Mouse (Mus musculus): Measurements from ENCODE around the gene Plpp3.

Gene Plpp3

DNA sequence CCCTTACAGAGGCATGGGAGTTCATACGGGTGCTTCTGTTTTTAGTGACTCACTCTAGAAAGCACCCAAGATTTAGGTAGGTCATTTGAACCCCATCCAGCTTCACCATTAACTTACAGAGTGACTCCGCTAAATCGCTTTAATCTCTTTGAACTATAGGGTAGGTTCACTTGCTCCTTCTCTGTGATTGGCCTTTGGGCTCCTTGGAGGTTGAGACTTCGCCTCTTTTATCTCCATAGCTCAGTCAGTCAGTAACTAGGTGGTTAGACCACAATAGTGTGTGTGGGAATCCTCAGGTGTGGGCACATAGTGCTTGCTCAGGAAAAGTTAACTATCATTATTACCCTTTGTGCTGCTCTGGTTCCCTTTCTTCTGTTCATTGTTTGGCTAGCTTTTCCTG lies 33.7 kb downstream of the Plpp3 start:
- DNase-seq (ENCODE audit: low spot score): no peak

DNA sequence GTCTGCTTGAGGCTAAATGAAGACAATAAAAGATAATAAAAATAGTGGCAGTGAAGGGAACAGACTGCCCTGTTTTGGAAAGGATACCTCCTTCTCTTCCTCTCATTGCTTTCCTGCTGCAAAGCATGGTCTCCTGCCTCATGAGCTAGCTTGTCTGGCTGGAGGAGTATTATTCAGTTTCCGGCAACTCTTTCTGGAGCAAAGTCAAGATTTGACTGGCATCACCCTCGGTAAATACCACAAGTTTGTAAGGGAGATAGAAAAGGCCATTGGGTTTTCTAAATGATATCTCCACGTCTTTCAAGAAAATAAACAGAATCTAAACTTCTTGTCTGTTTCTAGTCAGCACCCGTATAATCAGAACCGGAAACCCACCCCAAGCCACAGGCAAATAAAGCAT lies 34.4 kb downstream of the Plpp3 start:
- DNase-seq (ENCODE audit: low spot score): peak; percentile 48

DNA sequence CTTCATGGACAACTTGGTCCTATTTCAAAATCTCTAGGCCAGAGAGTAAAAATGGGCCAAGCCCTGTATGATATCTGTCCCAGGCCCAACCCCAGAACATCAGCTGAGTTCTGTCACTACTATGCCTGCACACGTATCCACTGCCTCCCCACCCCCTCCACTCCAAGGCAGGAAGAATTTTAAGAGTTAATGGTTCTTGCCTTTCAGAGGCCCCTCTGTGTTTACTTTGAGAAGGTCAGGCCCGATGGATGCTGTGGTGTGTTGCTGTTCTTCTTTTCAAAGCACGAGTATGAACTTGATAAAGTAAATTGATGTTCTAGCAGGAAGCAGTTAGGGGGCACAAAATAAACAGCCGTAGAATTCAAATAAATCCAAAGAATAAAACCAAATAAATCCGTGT lies 35.5 kb downstream of the Plpp3 start:
- DNase-seq (ENCODE audit: low spot score): no peak

DNA sequence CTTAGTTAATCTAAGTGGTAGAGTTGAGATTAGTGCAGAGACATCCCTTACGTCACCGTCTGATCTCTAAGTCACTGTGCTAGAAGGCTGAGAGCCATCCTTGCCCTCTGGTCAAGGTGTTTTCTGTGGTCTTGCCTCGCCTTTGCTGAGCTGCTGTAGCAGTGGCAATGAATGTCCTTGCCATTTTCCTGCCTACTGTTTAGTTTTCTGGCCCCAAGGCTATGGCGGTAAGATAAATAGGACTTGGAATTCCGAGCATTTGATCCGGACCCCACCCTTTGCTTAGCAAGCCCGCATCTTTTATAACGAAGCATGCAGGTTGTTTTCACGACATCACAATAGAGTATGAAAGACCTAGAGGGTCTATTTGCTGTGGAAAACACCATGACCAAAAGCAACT lies 38.1 kb downstream of the Plpp3 start:
- no peak for DNase-seq (ENCODE audit: low spot score)

DNA sequence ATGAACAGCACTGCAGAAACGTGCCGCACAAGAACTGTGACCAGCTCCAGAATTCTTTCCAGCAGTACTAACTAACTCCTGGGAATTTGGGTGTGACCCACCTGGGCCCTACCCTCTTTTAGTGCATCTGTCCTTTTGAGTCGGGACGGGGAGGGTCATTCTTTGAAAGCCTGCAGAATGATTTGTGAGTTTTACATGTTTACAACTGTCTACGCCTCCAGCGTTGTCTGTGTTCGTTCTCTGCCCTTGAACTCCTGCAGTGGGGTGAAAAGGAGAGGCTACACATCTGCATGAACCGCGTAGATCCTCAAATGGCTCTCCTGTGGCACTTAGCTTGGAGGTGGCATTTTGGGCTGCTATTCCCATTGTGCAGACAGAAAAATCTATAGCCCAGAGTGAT lies 39.0 kb downstream of the Plpp3 start:
- no peak for DNase-seq (ENCODE audit: low spot score)

DNA sequence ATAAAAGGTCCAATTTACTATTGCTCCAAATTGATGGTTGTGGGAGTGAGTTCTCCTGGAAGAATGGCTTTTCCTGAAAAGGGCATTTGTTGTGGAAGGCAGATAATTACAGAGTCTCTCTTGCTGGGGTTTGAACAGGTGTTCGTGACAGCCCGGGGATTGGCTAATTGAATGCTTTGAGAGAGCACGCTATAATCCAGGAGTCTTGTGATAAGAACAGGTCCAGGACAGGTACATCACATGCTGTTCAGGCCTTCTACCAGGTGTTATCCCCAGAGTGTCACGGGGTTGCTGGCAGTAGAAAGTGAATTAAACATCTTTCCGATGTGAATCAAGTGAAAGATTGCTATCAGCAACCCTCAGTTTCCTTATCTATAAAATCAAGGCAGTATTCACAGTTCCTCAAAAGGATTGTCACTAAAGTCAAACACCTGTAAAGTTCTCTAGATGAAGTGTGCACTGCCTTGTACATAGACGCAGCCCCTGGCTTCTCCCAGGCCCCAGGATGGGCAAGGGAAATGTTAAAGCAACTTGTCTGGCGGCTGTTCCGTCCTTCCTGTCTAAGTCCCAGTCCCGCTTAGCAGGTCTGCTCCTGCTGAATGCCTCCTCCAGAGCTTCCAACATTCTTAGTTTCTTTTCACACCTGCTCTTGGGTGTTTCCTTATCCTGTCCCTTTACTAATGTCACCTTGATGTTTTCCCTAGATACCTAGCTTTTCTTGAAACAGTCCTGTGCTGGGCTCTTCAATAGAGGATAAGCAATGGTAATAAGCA lies 40.0 kb downstream of the Plpp3 start:
- DNase-seq (ENCODE audit: low spot score): no peak

DNA sequence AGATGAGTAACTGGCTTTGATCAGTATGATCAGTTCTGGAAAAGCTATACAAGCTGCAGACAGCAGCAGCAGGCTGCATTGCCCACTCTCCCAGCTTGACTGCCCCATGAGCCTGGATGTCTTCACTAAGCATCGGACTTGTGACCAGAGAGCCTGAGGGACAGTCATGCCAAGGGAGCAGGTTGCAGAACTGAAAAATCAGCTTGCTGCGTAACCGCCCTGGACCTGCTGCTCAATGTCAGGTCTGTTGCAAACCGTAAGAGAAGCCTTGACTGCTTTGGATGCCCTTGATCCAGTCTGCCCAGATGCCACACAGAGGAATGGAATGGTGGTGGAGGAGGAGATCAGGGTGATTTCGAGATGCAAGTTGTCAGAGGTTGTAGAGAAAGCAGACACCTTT lies 41.5 kb downstream of the Plpp3 start:
- no peak for DNase-seq (ENCODE audit: low spot score)

DNA sequence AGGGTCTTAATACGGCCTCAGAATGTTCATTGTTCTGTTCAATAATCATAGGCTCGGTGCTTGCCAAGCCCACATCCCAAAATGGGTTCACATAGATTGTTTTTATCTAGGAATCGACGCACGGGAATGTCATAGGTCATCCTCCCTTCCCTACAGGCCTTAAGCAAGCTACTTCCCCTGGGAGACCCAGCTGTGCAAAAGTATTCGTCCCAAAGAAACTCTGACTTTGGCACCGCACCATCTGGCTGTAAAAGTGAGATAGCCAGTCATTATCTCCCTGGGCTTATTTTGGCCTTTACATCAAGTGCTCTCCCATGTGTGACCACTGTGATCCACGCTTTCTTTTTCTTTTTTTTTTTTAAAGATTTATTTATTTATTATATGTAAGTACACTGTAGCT lies 42.2 kb downstream of the Plpp3 start:
- DNase-seq (ENCODE audit: low spot score): peak; percentile 80

DNA sequence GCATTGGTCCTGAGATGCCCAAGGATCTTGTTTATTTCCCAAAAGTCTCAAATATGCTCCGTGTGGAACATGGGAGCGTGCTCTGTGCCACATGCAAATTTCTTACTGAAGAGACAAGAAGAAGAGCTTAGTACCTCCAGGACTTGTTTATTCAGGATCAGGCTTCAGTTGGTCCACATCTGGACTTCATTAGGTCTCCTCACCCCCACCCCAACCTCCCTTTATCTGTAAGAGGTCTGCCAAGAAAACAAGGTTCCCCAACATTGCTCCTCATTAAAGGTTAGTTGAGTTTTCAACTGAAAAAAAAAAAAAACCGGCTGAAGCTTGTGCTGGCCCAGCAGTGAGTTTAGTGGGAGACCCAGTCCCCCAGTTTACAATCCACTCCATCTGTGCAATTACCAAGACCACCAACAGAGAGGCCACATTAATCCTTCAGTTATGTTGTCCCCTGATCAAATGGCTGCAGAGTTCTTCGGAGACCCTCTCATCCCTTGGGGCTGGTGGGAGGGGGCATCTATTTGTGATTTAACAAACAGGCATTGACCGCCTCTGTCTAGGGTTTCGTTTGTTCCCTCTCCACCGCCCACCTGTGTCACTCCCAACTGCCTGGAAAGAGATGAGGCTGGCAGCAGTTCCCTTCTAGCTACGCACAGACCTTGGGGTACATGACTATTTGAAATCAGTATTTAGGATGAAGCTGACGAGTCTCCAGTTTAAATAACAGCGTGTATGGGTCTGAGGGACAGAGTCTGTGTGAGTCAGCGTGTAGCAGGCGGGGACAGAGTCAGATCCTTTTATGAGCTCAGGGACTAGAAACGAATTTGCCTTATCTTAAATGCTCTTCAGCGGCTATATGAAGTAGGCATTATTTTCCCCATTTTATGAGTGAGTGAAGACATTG lies 43.7 kb downstream of the Plpp3 start:
- no peak for DNase-seq (ENCODE audit: low spot score)

DNA sequence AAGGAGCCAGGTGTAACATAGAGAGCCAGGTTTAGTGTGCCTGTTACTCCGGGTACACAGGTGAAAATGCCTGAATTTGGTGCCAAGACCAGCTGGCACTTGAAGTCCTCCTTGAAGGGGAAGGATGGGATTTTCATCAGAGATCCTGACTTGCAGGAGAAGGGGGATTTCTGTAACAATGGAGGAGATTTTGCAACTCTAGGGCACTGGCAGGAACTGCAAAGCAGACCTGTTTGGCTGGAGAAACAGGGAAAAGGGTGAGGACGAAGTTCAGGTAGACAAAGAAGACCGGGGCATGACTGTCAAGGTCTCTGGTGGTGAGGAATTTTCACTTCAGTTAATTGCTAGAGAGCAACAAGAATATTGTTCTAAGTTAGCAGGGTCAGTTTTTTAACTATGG lies 45.3 kb downstream of the Plpp3 start:
- no peak for DNase-seq (ENCODE audit: low spot score)

DNA sequence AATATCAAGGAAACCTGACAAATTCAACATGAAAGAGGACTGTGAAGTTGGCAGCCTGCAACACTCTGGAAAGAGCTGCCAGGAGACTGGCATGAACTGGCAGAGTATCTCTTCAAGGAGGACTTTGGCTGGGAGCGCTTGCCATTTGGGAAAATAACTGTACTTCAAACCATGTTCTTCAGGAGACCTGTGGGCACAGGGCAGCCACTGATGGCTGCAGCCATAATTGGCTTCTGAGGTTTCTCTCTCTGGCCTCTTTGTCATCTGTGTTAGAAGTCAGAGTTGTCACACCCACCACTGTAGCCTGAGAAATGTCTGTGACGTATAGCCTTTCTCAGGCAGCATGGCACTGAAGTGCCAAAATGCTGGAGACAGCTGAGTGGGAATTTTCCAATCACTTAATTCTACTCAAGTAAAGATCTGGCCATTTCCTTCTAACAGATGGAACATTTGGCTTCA lies 46.2 kb downstream of the Plpp3 start:
- peak; percentile 58 for DNase-seq (ENCODE audit: low spot score)

DNA sequence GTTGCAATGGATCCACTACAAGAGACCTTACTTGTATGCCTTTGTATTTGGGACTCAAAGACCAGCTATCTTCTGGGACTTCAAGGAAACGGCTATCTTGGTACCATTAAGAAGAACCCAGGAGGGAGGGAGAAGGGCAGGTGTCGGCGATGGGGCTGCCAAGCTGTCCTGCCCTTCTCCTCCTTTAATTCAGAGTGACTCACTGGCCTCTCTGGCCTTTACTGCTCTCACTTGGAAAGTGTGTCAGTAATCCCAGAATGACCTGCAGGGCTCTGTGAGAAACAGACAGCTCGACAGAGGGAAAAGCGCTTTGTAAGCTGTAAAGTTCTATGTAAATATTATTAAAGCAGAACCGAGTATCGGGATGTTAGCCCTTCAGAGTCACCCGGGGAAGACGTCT lies 46.9 kb downstream of the Plpp3 start:
- DNase-seq (ENCODE audit: low spot score): no peak

DNA sequence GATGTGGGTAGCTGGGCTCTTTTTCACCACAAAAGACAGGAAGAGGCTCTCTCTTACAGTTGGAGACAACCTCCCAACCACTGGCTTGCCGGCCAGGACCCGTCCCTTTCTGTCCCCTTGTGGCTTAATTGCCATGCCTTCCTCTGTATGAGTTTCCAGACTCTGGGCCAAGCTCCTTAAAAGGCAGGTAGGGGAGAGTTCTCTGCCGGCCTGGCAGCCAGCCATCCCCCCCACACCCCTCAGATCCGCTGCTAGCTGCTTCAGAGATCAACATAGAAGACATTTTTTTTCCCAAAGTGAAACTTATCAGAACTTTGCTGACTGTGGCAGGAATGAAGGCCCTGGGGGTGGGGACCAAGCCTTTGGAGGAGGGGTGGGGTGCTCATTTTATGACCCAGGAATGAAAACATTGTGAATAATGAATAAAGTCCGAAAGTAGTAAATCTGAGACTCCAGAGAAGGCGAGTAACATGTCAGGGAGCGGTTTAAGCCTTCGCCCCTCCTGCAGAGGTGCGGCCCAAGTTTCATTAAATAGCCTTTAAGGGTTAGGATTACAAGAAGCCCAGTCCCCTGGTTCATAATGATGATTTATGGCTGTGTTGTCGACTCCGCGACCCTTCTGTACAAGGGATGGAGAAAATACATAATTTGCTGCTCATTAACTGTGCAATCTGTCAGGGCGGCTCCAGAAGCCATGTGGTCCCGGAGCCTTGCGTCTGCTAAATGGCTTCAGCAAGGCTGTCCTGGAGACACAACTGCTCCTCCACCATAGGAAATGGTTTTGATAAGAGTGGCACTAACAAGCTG lies 48.1 kb downstream of the Plpp3 start:
- DNase-seq (ENCODE audit: low spot score): peak; percentile 57

DNA sequence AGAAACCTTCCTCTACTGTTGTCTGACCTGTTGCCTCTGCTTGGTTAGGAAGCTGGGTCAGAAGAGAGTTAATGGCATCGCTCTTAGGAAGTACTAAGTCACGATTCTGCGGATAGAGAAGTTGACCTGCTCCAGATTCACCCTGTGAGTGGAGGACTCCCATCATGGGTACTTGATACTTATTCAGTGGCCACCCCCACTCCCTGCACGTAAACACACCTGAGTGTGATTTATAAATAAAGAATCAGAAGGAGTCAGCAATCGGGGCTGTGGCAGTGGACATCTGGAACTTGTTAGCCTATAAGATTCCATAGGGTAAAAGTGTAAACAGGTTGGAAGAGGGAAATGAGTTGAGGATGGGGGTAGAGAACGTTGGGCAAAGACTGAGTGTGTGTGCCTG lies 49.0 kb downstream of the Plpp3 start:
- DNase-seq (ENCODE audit: low spot score): no peak

DNA sequence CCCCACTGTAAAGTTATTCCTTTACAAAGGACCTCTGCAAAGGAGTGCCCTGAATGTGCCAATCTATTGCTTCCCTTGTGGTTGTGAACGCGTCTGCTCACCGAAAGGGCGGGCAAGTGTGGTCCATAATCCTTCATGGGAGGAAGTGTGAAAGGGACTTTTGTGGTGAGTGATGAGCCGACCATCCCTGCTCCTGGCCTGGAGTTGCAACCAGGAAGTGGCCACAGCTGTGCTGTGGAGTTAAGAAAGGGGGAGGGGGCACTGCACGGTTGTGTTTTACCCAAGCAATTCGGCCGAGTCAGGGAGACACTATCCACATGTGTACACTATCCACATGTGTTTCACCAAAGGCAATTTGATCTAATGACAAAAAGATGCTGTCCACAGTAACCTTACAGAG lies 49.8 kb downstream of the Plpp3 start:
- DNase-seq (ENCODE audit: low spot score): no peak

DNA sequence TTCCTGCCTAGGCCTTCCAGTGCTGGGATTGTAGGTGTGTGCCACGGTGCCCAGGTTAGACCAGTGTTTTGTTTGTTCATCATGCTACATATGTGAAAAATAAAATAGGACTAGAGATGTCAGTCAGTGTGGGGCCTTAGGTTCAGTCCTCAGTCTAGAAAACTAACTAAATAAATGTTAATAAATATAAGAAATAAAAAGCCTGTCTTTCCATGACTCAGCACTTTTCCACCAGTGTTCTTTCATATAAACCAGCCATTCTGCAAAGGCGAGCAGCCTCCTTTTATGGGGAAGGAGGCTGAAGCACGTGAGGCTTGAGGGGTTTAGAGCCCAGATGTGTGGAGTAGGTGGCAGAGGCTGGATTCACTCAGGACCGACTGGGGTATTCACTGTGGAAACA lies 50.5 kb downstream of the Plpp3 start:
- no peak for DNase-seq (ENCODE audit: low spot score)

DNA sequence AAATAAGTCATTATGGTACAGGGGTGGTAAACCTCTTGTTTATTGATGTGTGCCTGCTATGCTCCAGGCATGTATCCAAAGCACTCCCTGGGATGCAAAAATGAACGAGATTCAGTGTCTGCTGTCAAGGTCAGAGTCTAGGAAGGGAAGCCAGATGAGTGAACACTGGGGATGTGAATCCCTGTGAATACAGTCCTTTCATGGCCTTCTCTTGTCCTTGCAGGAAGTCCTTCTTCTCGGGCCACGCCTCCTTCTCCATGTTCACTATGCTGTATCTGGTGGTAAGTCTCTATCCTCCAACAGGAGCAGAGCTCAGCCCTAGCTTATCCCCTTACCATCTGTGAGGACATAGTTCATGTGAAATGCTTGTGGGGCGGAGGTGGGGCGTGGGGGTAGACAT lies 51.8 kb downstream of the Plpp3 start:
- no peak for DNase-seq (ENCODE audit: low spot score)

DNA sequence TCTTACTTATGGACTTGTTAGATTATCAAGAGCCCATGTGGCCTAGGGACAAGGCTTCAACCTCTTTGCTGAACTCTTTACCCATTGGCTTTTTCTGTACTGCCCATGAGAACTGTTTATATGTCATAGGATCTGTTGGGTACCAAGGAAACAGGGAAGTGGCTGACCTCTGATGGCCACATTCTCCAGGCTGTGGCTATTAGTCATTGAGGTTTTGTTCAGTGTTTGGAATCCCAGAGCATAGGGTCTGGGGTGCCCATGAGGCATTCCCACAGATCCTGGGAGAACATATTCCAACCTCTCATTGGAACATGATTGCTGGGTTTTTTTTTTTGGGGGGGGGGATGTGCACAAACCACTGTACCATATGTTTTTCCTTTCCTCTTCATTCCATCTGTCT lies 56.2 kb downstream of the Plpp3 start:
- DNase-seq (ENCODE audit: low spot score): no peak

DNA sequence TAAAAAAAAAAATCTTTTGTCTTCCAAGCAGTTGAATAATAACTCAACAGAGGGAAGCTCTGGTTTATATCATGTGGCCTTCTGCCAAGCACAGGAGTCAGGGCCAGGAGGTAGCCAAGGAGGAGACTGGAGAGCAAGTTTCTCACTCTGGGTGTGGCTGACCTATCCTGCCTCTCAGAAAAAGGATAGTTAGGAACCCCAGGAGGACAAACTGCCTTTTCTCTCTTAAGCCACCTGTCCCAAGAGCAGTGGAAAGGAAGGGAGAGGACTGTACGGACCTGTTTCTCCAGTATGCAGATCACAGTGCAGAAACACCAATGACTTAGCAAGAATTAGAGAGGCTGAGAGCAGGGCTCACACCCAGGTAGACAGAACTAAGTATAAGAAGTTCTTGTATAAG lies 57.3 kb downstream of the Plpp3 start:
- DNase-seq (ENCODE audit: low spot score): no peak

DNA sequence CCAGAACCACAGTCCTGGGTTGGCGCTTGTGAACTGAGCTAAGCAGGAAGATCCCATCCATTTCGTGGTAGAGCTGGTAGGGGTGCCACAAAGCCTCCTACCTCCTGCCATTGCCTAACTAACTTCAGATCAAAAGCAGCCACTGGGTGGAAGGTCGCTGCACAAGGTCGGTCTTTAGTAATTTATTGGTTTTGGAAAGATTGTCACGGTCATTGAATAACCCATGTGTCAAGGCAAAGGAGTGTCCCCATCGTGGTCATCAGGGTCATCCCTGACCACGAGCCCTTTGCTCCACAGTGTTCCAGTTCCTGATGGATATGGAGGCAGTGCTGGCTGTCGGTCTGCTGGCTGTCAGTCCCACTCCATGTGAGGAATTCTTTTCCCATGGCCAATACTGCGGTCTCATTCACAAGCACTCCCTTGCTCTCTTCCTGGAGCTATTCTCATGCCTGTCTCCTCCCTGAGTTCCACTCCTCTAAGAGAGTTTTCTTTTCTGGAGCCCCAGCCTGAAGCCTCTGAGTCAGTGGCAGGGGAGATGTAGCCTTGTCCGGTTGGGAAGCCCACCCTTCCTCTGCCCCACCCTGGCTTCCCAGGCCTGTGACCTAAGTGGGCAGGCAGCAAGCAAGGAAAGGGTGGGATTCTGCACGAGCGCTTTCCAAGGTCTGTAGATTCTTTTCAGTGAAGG lies 58.7 kb downstream of the Plpp3 start:
- DNase-seq (ENCODE audit: low spot score): no peak

DNA sequence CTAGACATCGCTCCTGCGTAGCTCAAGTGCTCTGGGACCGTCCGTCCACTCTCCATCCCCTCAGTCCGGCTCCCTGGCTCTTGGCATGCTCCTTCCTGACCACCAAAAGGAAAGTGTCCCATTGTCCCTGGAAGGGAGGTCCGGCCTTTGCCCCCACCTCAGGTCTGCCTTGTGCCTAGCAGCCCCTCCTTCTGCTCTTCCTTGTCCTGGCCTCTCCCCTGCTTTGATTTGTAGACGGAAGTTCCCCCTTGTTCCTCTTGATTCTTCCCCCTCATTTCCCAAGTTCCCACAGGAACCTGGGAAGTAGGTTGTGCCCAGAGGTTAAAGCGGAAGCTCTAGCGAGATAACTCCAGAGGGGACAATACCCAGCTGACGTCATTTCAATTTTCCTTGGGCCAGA lies 61.1 kb downstream of the Plpp3 start:
- no peak for DNase-seq (ENCODE audit: low spot score)

DNA sequence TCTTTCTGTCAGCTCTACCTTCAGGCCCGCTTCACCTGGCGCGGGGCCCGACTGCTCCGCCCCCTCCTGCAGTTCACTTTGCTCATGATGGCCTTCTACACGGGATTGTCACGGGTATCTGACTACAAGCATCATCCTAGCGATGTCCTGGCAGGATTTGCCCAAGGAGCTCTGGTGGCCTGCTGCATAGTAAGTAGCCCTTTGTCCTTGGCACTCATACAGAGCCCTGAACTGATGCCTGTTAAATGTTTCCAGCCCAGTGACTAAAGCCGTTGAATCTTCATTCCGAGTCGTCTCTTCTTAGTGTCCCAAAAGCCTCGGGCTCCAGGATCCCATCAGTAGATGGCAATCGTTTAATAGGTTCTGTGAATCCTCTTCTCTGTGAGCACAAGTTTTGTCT lies 62.2 kb downstream of the Plpp3 start:
- no peak for DNase-seq (ENCODE audit: low spot score)

All from adipocyte (in vitro differentiated cells).